Comparison of ENCODE assay signal across 8 mouse cellular contexts in genomic region chr5:137629906-137630545, GRCm38 (mm10). TPM values are rescaled to one million over a fixed set of nuclear protein-coding genes. Genes with fewer than 3 reads are reported as not detected.
DNase-seq lines count a peak whose midpoint lies in the region; ATAC-seq and TF ChIP-seq lines count a peak whose summit lies in the region.

No protein-coding gene starts in this region.

- H3K4me1 ChIP-seq in heart, embryonic 13.5 days: peaks cover 41% of the 10 kb centered on the region
- peaks cover 23% of the 10 kb centered on the region for H3K4me1 ChIP-seq in embryonic facial prominence, embryonic 12.5 days
- peaks cover 40% of the 10 kb centered on the region for H3K4me1 ChIP-seq in lung, embryonic 16.5 days (replicated peaks; ENCODE audit: control insufficient read depth, insufficient read depth, low read length)
- peaks cover 8% of the 10 kb centered on the region for H3K4me1 ChIP-seq in stomach, postnatal 0 days (replicated peaks; ENCODE audit: control insufficient read depth, insufficient read depth)

- no peak for DNase-seq in heart, postnatal 36 days
- peak; percentile 68 to 83 for DNase-seq in kidney, adult 8-10 months
- peak; percentile 89 for DNase-seq in stomach, postnatal 0 days (ENCODE audit: low spot score)
- DNase-seq in adrenal gland, adult 18-20 months (ENCODE audit: low spot score in 2 of 2): no peak
- no peak for DNase-seq in cerebellum, adult 8-10 months

- peak overlapping the region; percentile 96 for H3K4me2 ChIP-seq in heart, embryonic 13.5 days
- peak overlapping the region; percentile 81 for H3K4me2 ChIP-seq in embryonic facial prominence, embryonic 12.5 days (replicated peaks)
- peak overlapping the region; percentile 57 for H3K4me2 ChIP-seq in lung, embryonic 16.5 days (ENCODE audit: low read depth, low read length)
- H3K4me2 ChIP-seq in stomach, postnatal 0 days (replicated peaks; ENCODE audit: low read depth): peak overlapping the region; percentile 75

- no peaks in the 10 kb centered on the region for H3K27me3 ChIP-seq in heart, embryonic 13.5 days (replicated peaks)
- H3K27me3 ChIP-seq in embryonic facial prominence, embryonic 12.5 days: no peaks in the 10 kb centered on the region
- no peaks in the 10 kb centered on the region for H3K27me3 ChIP-seq in lung, embryonic 16.5 days (ENCODE audit: control insufficient read depth, insufficient read depth, low read depth, low read length)
- H3K27me3 ChIP-seq in stomach, postnatal 0 days (ENCODE audit: control insufficient read depth, insufficient read depth, low read length): no peaks in the 10 kb centered on the region

- 20% methylated on average over 6 of the region's 6 CpGs for WGBS in heart, embryonic 13.5 days
- 17% methylated on average over 6 of the region's 6 CpGs for WGBS in embryonic facial prominence, embryonic 12.5 days
- 8% methylated on average over 6 of the region's 6 CpGs for WGBS in lung, embryonic 16.5 days
- WGBS in stomach, postnatal 0 days: 11% methylated on average over 6 of the region's 6 CpGs

- no peak for TF ChIP-seq EP300 in stomach, postnatal 0 days (optimal IDR thresholded peaks at IDR 0.05)

- H3K4me3 ChIP-seq in heart, embryonic 13.5 days: peak overlapping the region; percentile 96
- peak overlapping the region; percentile 77 for H3K4me3 ChIP-seq in embryonic facial prominence, embryonic 12.5 days
- H3K4me3 ChIP-seq in lung, embryonic 16.5 days (ENCODE audit: low read length): peak overlapping the region; percentile 91
- peak overlapping the region; percentile 91 for H3K4me3 ChIP-seq in stomach, postnatal 0 days (ENCODE audit: low read depth, low read length)

- H3K36me3 ChIP-seq in heart, embryonic 13.5 days: peaks cover 30% of the 10 kb centered on the region
- H3K36me3 ChIP-seq in embryonic facial prominence, embryonic 12.5 days: peaks cover 18% of the 10 kb centered on the region
- H3K36me3 ChIP-seq in lung, embryonic 16.5 days (ENCODE audit: control insufficient read depth, insufficient read depth, low read length): peaks cover 7% of the 10 kb centered on the region
- H3K36me3 ChIP-seq in stomach, postnatal 0 days (ENCODE audit: control insufficient read depth, insufficient read depth, low read length): peaks cover 8% of the 10 kb centered on the region; the same call in 1 of the 2 replicates

- peak overlapping the region; percentile 94 for H3K27ac ChIP-seq in heart, embryonic 13.5 days (replicated peaks)
- peak overlapping the region; percentile 91 for H3K27ac ChIP-seq in embryonic facial prominence, embryonic 12.5 days
- H3K27ac ChIP-seq in lung, embryonic 16.5 days (ENCODE audit: low read length): peak overlapping the region; percentile 99
- peak overlapping the region; percentile 97 for H3K27ac ChIP-seq in stomach, postnatal 0 days (replicated peaks)

- no peak for ATAC-seq in heart, embryonic 13.5 days (ENCODE audit: extremely low read depth, insufficient number of reproducible peaks, low FRiP score, low TSS enrichment)
- ATAC-seq in embryonic facial prominence, embryonic 12.5 days (ENCODE audit: insufficient number of reproducible peaks, insufficient read depth, low FRiP score, low TSS enrichment): no peak
- ATAC-seq in lung, embryonic 16.5 days (ENCODE audit: low read depth): peak; percentile 5; the same call in 1 of the 2 replicates
- ATAC-seq in stomach, postnatal 0 days (ENCODE audit: low FRiP score, low TSS enrichment): peak; percentile 70

- H3K9ac ChIP-seq in heart, embryonic 13.5 days: peak overlapping the region; percentile 94
- H3K9ac ChIP-seq in embryonic facial prominence, embryonic 12.5 days: peak overlapping the region; percentile 77
- peak overlapping the region; percentile 87 for H3K9ac ChIP-seq in lung, embryonic 16.5 days (ENCODE audit: low read length)
- H3K9ac ChIP-seq in stomach, postnatal 0 days (ENCODE audit: low read length): peak overlapping the region; percentile 87

- no peaks in the 10 kb centered on the region for H3K9me3 ChIP-seq in heart, embryonic 13.5 days
- no peaks in the 10 kb centered on the region for H3K9me3 ChIP-seq in embryonic facial prominence, embryonic 12.5 days
- no peaks in the 10 kb centered on the region for H3K9me3 ChIP-seq in lung, embryonic 16.5 days (ENCODE audit: control insufficient read depth, low read length)
- no peaks in the 10 kb centered on the region for H3K9me3 ChIP-seq in stomach, postnatal 0 days (ENCODE audit: control insufficient read depth, low read length)

- no peak for TF ChIP-seq CTCF in stomach, postnatal 0 days (IDR thresholded peaks at IDR 0.05; ENCODE audit: low read depth)

- intact Hi-C loops in heart, postnatal 36 days (cut with DNase I): loop anchor here (5.0 kb wide), 1 partner anchor 43 kb away; no protein-coding TSS in a partner anchor

RNA-seq across cellular contexts. Expression of gene Gm20605, which starts 1.1 kb away (rescaled TPM):
- polyA plus RNA-seq in heart, embryonic 13.5 days (2015; fragmentation: Nextera tagmentation; extraction: Ambion mirVana): 5.5 TPM in 2 replicates
- total RNA-seq in heart, postnatal 36 days (2021): 1 to 10 TPM; 3.9 to 4.9 TPM
- polyA plus RNA-seq in embryonic facial prominence, embryonic 12.5 days (2016; fragmentation: Nextera tagmentation; extraction: Ambion mirVana): 9.2 and 11.8 TPM in 2 replicates
- polyA plus RNA-seq in lung, embryonic 16.5 days (2015; fragmentation: Nextera tagmentation; extraction: Ambion mirVana): 14.8 and 18.1 TPM in 2 replicates
- 2.4 and 3.4 TPM in 2 replicates for polyA plus RNA-seq in stomach, postnatal 0 days (2015; fragmentation: Nextera tagmentation; extraction: Ambion mirVana)
- 10 to 100 TPM; 10.7 to 11.3 TPM for total RNA-seq in adrenal gland, adult 18-20 months (2021)

RNA-seq across cellular contexts. Expression of gene Lrch4, which starts 1.1 kb away (rescaled TPM):
- polyA plus RNA-seq in heart, embryonic 13.5 days (2015; fragmentation: Nextera tagmentation; extraction: Ambion mirVana): 21.8 and 24.2 TPM in 2 replicates
- total RNA-seq in heart, postnatal 36 days (2021): 10 to 100 TPM; 18.4 to 20.5 TPM
- 30.8 and 34.0 TPM in 2 replicates for polyA plus RNA-seq in embryonic facial prominence, embryonic 12.5 days (2016; fragmentation: Nextera tagmentation; extraction: Ambion mirVana)
- polyA plus RNA-seq in lung, embryonic 16.5 days (2015; fragmentation: Nextera tagmentation; extraction: Ambion mirVana): 34.2 and 42.6 TPM in 2 replicates
- polyA plus RNA-seq in stomach, postnatal 0 days (2015; fragmentation: Nextera tagmentation; extraction: Ambion mirVana): 22.5 and 27.0 TPM in 2 replicates
- total RNA-seq in adrenal gland, adult 18-20 months (2021): 10 to 100 TPM; 30.3 to 32.7 TPM

RNA-seq across cellular contexts. Expression of gene Fbxo24, which starts 1.2 kb away (rescaled TPM):
- 0.12 and 0.23 TPM in 2 replicates for polyA plus RNA-seq in heart, embryonic 13.5 days (2015; fragmentation: Nextera tagmentation; extraction: Ambion mirVana)
- total RNA-seq in heart, postnatal 36 days (2021): under 1 TPM; 0.16 to 0.31 TPM
- 0.22 and 0.36 TPM in 2 replicates for polyA plus RNA-seq in embryonic facial prominence, embryonic 12.5 days (2016; fragmentation: Nextera tagmentation; extraction: Ambion mirVana)
- polyA plus RNA-seq in lung, embryonic 16.5 days (2015; fragmentation: Nextera tagmentation; extraction: Ambion mirVana): 0.13 and 0.15 TPM in 2 replicates
- 0.11 and 0.16 TPM in 2 replicates for polyA plus RNA-seq in stomach, postnatal 0 days (2015; fragmentation: Nextera tagmentation; extraction: Ambion mirVana)
- total RNA-seq in adrenal gland, adult 18-20 months (2021): 1 to 10 TPM in 1 of 2 experiments, under 1 TPM in 1; 0.93 to 1.3 TPM

RNA-seq across cellular contexts. Expression of gene Sap25, which starts 11.1 kb away (rescaled TPM):
- polyA plus RNA-seq in heart, embryonic 13.5 days (2015; fragmentation: Nextera tagmentation; extraction: Ambion mirVana): 3.9 and 4.1 TPM in 2 replicates
- 1 to 10 TPM; 1.2 to 1.7 TPM for total RNA-seq in heart, postnatal 36 days (2021)
- polyA plus RNA-seq in embryonic facial prominence, embryonic 12.5 days (2016; fragmentation: Nextera tagmentation; extraction: Ambion mirVana): 6.6 and 6.8 TPM in 2 replicates
- 9.7 and 12.4 TPM in 2 replicates for polyA plus RNA-seq in lung, embryonic 16.5 days (2015; fragmentation: Nextera tagmentation; extraction: Ambion mirVana)
- 3.7 and 4.1 TPM in 2 replicates for polyA plus RNA-seq in stomach, postnatal 0 days (2015; fragmentation: Nextera tagmentation; extraction: Ambion mirVana)
- total RNA-seq in adrenal gland, adult 18-20 months (2021): 1 to 10 TPM; 4.1 to 5.4 TPM

RNA-seq across cellular contexts. Expression of gene Irs3, which starts 15.5 kb away (rescaled TPM):
- 0.14 TPM in 1 of 2 replicates, not detected in the other for polyA plus RNA-seq in heart, embryonic 13.5 days (2015; fragmentation: Nextera tagmentation; extraction: Ambion mirVana)
- under 1 TPM; 0.14 to 0.75 TPM for total RNA-seq in heart, postnatal 36 days (2021)
- polyA plus RNA-seq in embryonic facial prominence, embryonic 12.5 days (2016; fragmentation: Nextera tagmentation; extraction: Ambion mirVana): 0.18 and 0.34 TPM in 2 replicates
- 0.38 TPM in 1 of 2 replicates, not detected in the other for polyA plus RNA-seq in lung, embryonic 16.5 days (2015; fragmentation: Nextera tagmentation; extraction: Ambion mirVana)
- polyA plus RNA-seq in stomach, postnatal 0 days (2015; fragmentation: Nextera tagmentation; extraction: Ambion mirVana): 0.07 and 0.15 TPM in 2 replicates
- 10 to 100 TPM in 1 of 2 experiments, 1 to 10 TPM in 1; 6.7 to 27.5 TPM for total RNA-seq in adrenal gland, adult 18-20 months (2021)

Comparison
In these comparisons a context has a peak if more than half of its experiments do, and no peak if none do; other contexts are left out.
1. ATAC-seq: peak in lung, embryonic 16.5 days (single experiment) and stomach, postnatal 0 days (single experiment); none in heart, embryonic 13.5 days (single experiment) and embryonic facial prominence, embryonic 12.5 days (single experiment).
2. DNase-seq: peak in kidney, adult 8-10 months (2 of 2) and stomach, postnatal 0 days (single experiment); none in heart, postnatal 36 days (0 of 2), adrenal gland, adult 18-20 months (0 of 2) and cerebellum, adult 8-10 months (single experiment).
3. Peak in every context shown above with its lines, with median percentiles within 50 percentile points of each other: H3K27ac ChIP-seq, H3K4me2 ChIP-seq, H3K4me3 ChIP-seq and H3K9ac ChIP-seq.